Mouse (Mus musculus) ES-CJ7 (cell line): ENCODE data around the gene C1qtnf4.
A peak's percentile ranks its signal among the peaks of the same experiment; 100 is the strongest.

Source experiments
- DNase-seq: peaks from one replicate; pipeline ENCODE4 v3.0.0; 2011; ENCODE audit warnings: low read depth, low spot score

C1qtnf4 gene

DNA sequence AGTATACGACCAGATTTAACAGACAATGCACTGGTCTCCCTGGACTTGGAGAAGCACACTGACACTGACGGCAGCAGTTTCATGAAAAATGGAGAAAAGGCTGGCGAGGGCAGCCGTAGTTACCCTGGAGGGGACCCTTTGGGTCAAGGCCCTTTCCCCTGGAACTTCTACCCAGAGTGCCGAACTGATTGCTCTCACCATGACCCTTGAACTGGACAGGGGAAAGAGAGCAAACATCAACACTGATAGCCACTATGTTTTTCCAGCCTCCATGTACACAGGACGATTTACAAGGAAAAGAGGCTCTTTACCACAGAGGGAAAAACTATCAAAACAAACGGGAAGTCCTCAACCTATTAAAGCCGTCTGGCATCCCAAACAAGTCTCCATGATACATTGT, 46.2 kb downstream of the C1qtnf4 start:
- DNase-seq = no peak

DNA sequence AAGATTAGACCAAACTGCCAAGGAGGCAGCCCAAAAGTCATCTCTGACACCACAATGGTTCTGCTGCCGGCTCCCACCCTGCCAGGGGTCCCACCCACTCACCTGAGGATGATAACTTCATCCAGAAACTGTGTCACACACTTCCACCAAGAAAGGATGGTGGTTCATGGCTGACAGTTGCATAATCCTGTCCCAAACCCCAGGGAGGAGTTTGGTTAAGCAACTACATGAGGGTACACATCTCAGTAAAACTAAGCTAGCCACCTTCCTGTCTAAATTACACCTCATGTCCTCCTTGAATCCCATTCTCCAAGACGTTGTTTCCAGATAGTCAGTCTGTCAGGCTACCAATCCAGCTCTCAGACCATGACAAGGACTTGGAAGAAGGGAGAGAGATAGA, 46.6 kb downstream of the C1qtnf4 start:
- no peak for DNase-seq

DNA sequence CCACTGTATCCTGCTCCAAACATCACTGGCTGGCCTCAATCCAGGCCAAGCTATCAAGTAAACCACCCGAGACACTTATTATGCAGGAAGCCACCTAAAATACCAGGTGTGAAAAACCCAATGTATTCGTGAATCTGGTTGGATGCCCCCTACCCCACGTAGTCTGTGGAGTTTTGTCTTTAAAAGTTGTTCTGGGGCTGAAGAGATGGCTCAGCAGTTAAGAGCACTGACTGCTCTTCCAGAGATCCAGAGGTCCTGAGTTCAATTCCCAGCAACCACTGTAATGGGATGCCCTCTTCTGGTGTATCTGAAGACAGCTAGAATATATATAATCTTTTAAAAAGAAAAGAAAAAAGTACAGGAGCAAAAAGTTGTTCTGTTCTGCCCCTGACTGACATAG, 52.7 kb downstream of the C1qtnf4 start:
- DNase-seq = no peak

DNA sequence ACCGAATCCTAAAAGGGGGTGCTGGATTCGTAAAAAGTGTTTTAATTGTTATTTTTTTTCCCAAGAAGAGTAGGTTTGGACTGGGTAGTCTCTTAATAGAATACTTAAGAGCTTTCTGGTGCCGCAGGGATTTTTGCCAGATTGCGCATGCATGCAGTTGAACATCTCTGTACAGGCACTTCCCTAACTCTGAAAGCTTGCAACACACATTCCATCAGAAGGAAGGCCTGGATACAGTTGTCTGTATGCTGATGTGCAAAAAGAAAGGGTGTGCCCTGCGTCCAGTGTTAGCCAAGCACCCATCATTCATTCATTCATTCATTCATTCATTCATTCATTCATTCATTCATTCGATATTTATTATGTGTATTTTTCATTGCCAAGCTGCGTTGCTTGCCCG, 54.1 kb downstream of the C1qtnf4 start:
- DNase-seq = peak; percentile 30
